10 mouse cellular contexts compared by ENCODE assay signal in the genomic region with DNA sequence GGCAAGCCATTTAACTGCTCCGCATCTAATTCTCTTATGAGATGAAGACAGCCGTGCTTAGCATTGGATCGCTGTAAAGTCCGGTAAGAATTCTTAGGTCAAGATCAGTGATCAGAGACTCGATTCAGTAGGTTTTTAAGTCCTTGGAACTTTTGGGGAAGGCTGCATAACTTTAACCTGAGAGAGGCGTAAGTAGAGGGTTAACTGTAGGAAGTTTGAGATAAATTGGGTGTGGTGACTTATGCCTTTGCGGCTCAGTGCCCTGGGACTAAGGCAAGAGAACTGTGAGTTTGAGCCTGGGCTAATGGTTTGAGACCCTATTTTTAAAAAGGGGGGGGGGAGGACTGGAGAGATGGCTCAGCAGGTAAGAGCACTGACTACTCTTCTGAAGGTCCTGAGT. TPM values are rescaled to one million over a fixed set of nuclear protein-coding genes. Genes with fewer than 3 reads are reported as not detected.
DNase-seq lines count a peak whose midpoint lies in the region; ATAC-seq and TF ChIP-seq lines count a peak whose summit lies in the region.
"Had no signal": no experiment of that assay in that cellular context is flagged by ENCODE, and none has a peak within 500 bp of the region (broad histone marks: within the 10 kb centered on the region; RNA-seq: fewer than 3 reads in every experiment).

No protein-coding gene starts in this region.

- 74% methylated on average over 7 of the region's 7 CpGs for WGBS in lung, embryonic 15.5 days
- 68% methylated on average over 7 of the region's 7 CpGs for WGBS in intestine, embryonic 16.5 days

- H3K4me1 ChIP-seq in lung, embryonic 15.5 days: peaks cover 16% of the 10 kb centered on the region
- H3K4me1 ChIP-seq in intestine, embryonic 16.5 days (ENCODE audit: control insufficient read depth, insufficient read depth, low read length): 0 out of 2 replicates have a peak, but pooled peaks cover 7% of the 10 kb centered on the region

- no peak overlapping the region for H3ac ChIP-seq in myocyte (ENCODE audit: control insufficient read depth, insufficient read length)

- H3K27ac ChIP-seq in gastrocnemius, adult 2 months: no peak overlapping the region
- no peak overlapping the region for H3K27ac ChIP-seq in lung, embryonic 15.5 days
- no peak overlapping the region for H3K27ac ChIP-seq in intestine, embryonic 16.5 days (ENCODE audit: low read length)
- H3K27ac ChIP-seq: midbrain, embryonic 12.5 days had no signal

- ATAC-seq in lung, embryonic 15.5 days (ENCODE audit: borderline replicate concordance, extremely low read depth, low FRiP score, low TSS enrichment): no peak
- ATAC-seq in intestine, embryonic 16.5 days: no peak

- H3K9me3 ChIP-seq in lung, embryonic 15.5 days: no peaks in the 10 kb centered on the region
- no peaks in the 10 kb centered on the region for H3K9me3 ChIP-seq in intestine, embryonic 16.5 days (ENCODE audit: control insufficient read depth, low read length)
- H3K9me3 ChIP-seq: midbrain, embryonic 12.5 days had no signal

- H3K4me2 ChIP-seq in lung, embryonic 15.5 days: peak overlapping the region; percentile 69
- peak overlapping the region; percentile 71 for H3K4me2 ChIP-seq in intestine, embryonic 16.5 days (ENCODE audit: low read depth, low read length)
- peak overlapping the region; percentile 76 for H3K4me2 ChIP-seq in myocyte (ENCODE audit: low read depth)

- intact Hi-C loops in gastrocnemius, adult 2 months (cut with DNase I): loop anchor here (5.0 kb wide), 2 partner anchors 38 to 78 kb away; a partner anchor contains a TSS

- H3K27me3 ChIP-seq in lung, embryonic 15.5 days: no peaks in the 10 kb centered on the region
- no peaks in the 10 kb centered on the region for H3K27me3 ChIP-seq in intestine, embryonic 16.5 days (replicated peaks; ENCODE audit: control insufficient read depth, insufficient read depth, low read length)
- H3K27me3 ChIP-seq in myocyte (ENCODE audit: control insufficient read depth, insufficient read depth, insufficient read length): no peaks in the 10 kb centered on the region
- H3K27me3 ChIP-seq: midbrain, embryonic 12.5 days had no signal

- DNase-seq in gastrocnemius, adult 2 months: no peak
- no peak for DNase-seq in gastrocnemius, postnatal 10 days
- DNase-seq in lung, postnatal 4 days: no peak
- no peak for DNase-seq in Muller cell, postnatal 12 days (ENCODE audit: inconsistent ontology term)
- no peak for DNase-seq in gastrocnemius, postnatal 4 days (ENCODE audit: low spot score in 2 of 2)
- DNase-seq: cerebellum, adult 11 months had no signal

- TF ChIP-seq CTCF in gastrocnemius, adult 2 months (IDR thresholded peaks at IDR 0.05): no peak

- H3K79me2 ChIP-seq in myocyte (ENCODE audit: control insufficient read depth, insufficient read depth): peaks cover 24% of the 10 kb centered on the region

- H3K9ac ChIP-seq in lung, embryonic 15.5 days: no peak overlapping the region
- 0 out of 2 replicates have a peak overlapping the region, but pooled peaks have one; percentile 41 for H3K9ac ChIP-seq in intestine, embryonic 16.5 days (ENCODE audit: low read depth, low read length)

- no peaks in the 10 kb centered on the region for H3K36me3 ChIP-seq in lung, embryonic 15.5 days
- H3K36me3 ChIP-seq in intestine, embryonic 16.5 days (ENCODE audit: control insufficient read depth, insufficient read depth, low read length): no peaks in the 10 kb centered on the region
- H3K36me3 ChIP-seq in myocyte (ENCODE audit: control insufficient read depth, insufficient read depth): peaks cover 4% of the 10 kb centered on the region
- H3K36me3 ChIP-seq: midbrain, embryonic 12.5 days had no signal

- no peak for TF ChIP-seq POLR2A in myocyte (IDR thresholded peaks at IDR 0.05; ENCODE audit: insufficient read length, low read depth)

- peak overlapping the region; percentile 95; the same call in 1 of the 2 replicates for H3K4me3 ChIP-seq in gastrocnemius, adult 2 months
- peak overlapping the region; percentile 74 for H3K4me3 ChIP-seq in lung, embryonic 15.5 days
- H3K4me3 ChIP-seq in intestine, embryonic 16.5 days (ENCODE audit: low read length): peak overlapping the region; percentile 78
- H3K4me3 ChIP-seq in myocyte: peak overlapping the region; percentile 74

TF ChIP-seq in myocyte, 11 proteins besides CTCF, POLR2A, EP300 and RAD21:
- TF ChIP-seq REST (IDR thresholded peaks at IDR 0.05; ENCODE audit: insufficient read depth, insufficient read length) (no peak), SRF (IDR thresholded peaks at IDR 0.05; ENCODE audit: control insufficient read depth, insufficient read length, low read depth) (no peak), MYOG (IDR thresholded peaks at IDR 0.05; ENCODE audit: control insufficient read depth in 1 of 3, insufficient read depth in 1 of 3, insufficient read length in 2 of 3, low read depth in 2 of 3) (no peak)

RNA-seq across cellular contexts. Expression of a gene that starts 1.4 kb away (rescaled TPM):
- 10 to 100 TPM; 14.6 to 19.0 TPM for total RNA-seq in gastrocnemius, adult 2 months (2021)
- total RNA-seq in gastrocnemius, postnatal 10 days (2021): 10 to 100 TPM; 28.2 to 41.3 TPM
- 56.8 and 61.9 TPM in 2 replicates for polyA plus RNA-seq in lung, embryonic 15.5 days (2015; fragmentation: Nextera tagmentation; extraction: Ambion mirVana)
- 195 and 219 TPM in 2 replicates for polyA plus RNA-seq in intestine, embryonic 16.5 days (2015; fragmentation: Nextera tagmentation; extraction: Ambion mirVana)
- polyA plus RNA-seq in myocyte (2012; fragmentation: generic; extraction: Trizol): 138 TPM
- 10 to 100 TPM; 37.9 to 43.1 TPM for total RNA-seq in gastrocnemius, postnatal 4 days (2021)

RNA-seq across cellular contexts. Expression of a gene that starts 28.4 kb away (rescaled TPM):
- under 1 TPM; 0.31 to 0.39 TPM for total RNA-seq in gastrocnemius, adult 2 months (2021)
- total RNA-seq in gastrocnemius, postnatal 10 days (2021): 1 to 10 TPM in 1 of 2 experiments, under 1 TPM in 1; 0.68 to 1.1 TPM
- 0.07 TPM in 1 of 2 replicates, not detected in the other for polyA plus RNA-seq in lung, embryonic 15.5 days (2015; fragmentation: Nextera tagmentation; extraction: Ambion mirVana)
- 0.06 TPM in 1 of 2 replicates, not detected in the other for polyA plus RNA-seq in intestine, embryonic 16.5 days (2015; fragmentation: Nextera tagmentation; extraction: Ambion mirVana)
- 0.07 TPM for polyA plus RNA-seq in myocyte (2012; fragmentation: generic; extraction: Trizol)
- under 1 TPM; 0.86 to 0.98 TPM for total RNA-seq in gastrocnemius, postnatal 4 days (2021)
- polyA plus RNA-seq: midbrain, embryonic 12.5 days had no signal

RNA-seq across cellular contexts. Expression of a gene that starts 47.7 kb away (rescaled TPM):
- total RNA-seq in gastrocnemius, adult 2 months (2021): 10 to 100 TPM; 57.7 to 71.8 TPM
- total RNA-seq in gastrocnemius, postnatal 10 days (2021): 10 to 100 TPM; 61.0 to 62.5 TPM
- 199 and 200 TPM in 2 replicates for polyA plus RNA-seq in lung, embryonic 15.5 days (2015; fragmentation: Nextera tagmentation; extraction: Ambion mirVana)
- 202 and 222 TPM in 2 replicates for polyA plus RNA-seq in intestine, embryonic 16.5 days (2015; fragmentation: Nextera tagmentation; extraction: Ambion mirVana)
- polyA plus RNA-seq in myocyte (2012; fragmentation: generic; extraction: Trizol): 103 TPM
- 10 to 100 TPM; 71.0 to 82.6 TPM for total RNA-seq in gastrocnemius, postnatal 4 days (2021)

RNA-seq across cellular contexts. Expression of a gene that starts 47.9 kb away (rescaled TPM):
- 100 to 1,000 TPM; 142 to 184 TPM for total RNA-seq in gastrocnemius, adult 2 months (2021)
- 100 to 1,000 TPM; 205 to 206 TPM for total RNA-seq in gastrocnemius, postnatal 10 days (2021)
- 327 and 340 TPM in 2 replicates for polyA plus RNA-seq in lung, embryonic 15.5 days (2015; fragmentation: Nextera tagmentation; extraction: Ambion mirVana)
- 471 and 489 TPM in 2 replicates for polyA plus RNA-seq in intestine, embryonic 16.5 days (2015; fragmentation: Nextera tagmentation; extraction: Ambion mirVana)
- polyA plus RNA-seq in myocyte (2012; fragmentation: generic; extraction: Trizol): 339 TPM
- 100 to 1,000 TPM; 234 to 238 TPM for total RNA-seq in gastrocnemius, postnatal 4 days (2021)
